Mouse (Mus musculus) CH12.LX (cell line): Measurements from ENCODE around the gene Krtap4-8. TPM values are rescaled to one million over a fixed set of nuclear protein-coding genes. Genes with fewer than 3 reads are reported as not detected.

Source experiments
- DNase-seq: peaks from one replicate; pipeline ENCODE4 v3.0.0-alpha.2; 2013; ENCODE audit errors: extremely low read depth
- H3K27ac ChIP-seq: 2 replicates; pipeline ENCODE4 v1.5.1; 2012; ENCODE audit warnings: low read depth, mild to moderate bottlenecking, control low read depth, moderate library complexity; ENCODE audit not compliant: insufficient read depth
- H3K27me3 ChIP-seq: replicated peaks from 2 replicates; pipeline ENCODE3; 2012; ENCODE audit warnings: inconsistent platforms
- H3K36me3 ChIP-seq, 2 experiments: replicated peaks in 1 of 2; 2 replicates each; pipeline versions ENCODE3 to v1.6.1; 2012; ENCODE audit warnings: inconsistent platforms in 1 of 2, low read length in 1 of 2, mild to moderate bottlenecking in 1 of 2, mixed read lengths in 1 of 2, moderate library complexity in 1 of 2; ENCODE audit not compliant: control insufficient read depth in 1 of 2, insufficient read depth in 1 of 2
- H3K4me1 ChIP-seq, 2 experiments: 2 replicates each; pipeline ENCODE4 v1.6.1; 2012; ENCODE audit warnings: inconsistent platforms in 1 of 2, moderate library complexity in 1 of 2; ENCODE audit not compliant: insufficient read depth in 2 of 2, control insufficient read depth in 1 of 2
- H3K4me2 ChIP-seq: 2 replicates; pipeline ENCODE4 v1.6.1; 2012; ENCODE audit warnings: low read depth, mild to moderate bottlenecking, control low read depth; ENCODE audit not compliant: poor library complexity, insufficient read depth, severe bottlenecking
- H3K4me3 ChIP-seq, 3 experiments: fragments of 150-350 bp in 1 of 3; sonication (generic) in 1 of 3; replicated peaks in 1 of 3; 2 replicates each; pipeline versions ENCODE3 to v1.5.1; 2011 to 2012; ENCODE audit warnings: low read depth in 2 of 3, low read length in 2 of 3, mild to moderate bottlenecking in 2 of 3, moderate library complexity in 2 of 3, control low read depth in 1 of 3, improper control_type of control experiment in 1 of 3, inconsistent platforms in 1 of 3, mixed read lengths in 1 of 3; ENCODE audit not compliant: poor library complexity in 1 of 3
- H3K79me2 ChIP-seq: replicated peaks from 2 replicates; pipeline ENCODE4 v1.6.1; 2012; ENCODE audit warnings: mild to moderate bottlenecking, moderate library complexity; ENCODE audit not compliant: control insufficient read depth, poor library complexity, insufficient read depth, severe bottlenecking; ENCODE audit errors: extremely low read depth
- H3K9ac ChIP-seq: 2 replicates; pipeline ENCODE4 v1.6.1; 2012; ENCODE audit warnings: low read depth, mild to moderate bottlenecking, control low read depth, moderate library complexity; ENCODE audit not compliant: insufficient read depth
- H3K9me3 ChIP-seq: replicated peaks from 2 replicates; pipeline ENCODE3; 2012; ENCODE audit warnings: low read length, inconsistent platforms, mixed read lengths
- CHD2 ChIP-seq: IDR thresholded peaks from 2 replicates; pipeline ENCODE4 v1.6.1; 2011; ENCODE audit warnings: low read length, improper control_type of control experiment
- CTCF ChIP-seq, 2 experiments: IDR thresholded peaks in 1 of 2; conservative IDR thresholded peaks in 1 of 2; 2 replicates each; pipeline ENCODE4 v1.5.1; 2011 to 2012; ENCODE audit warnings: low read depth in 2 of 2, low read length in 2 of 2, improper control_type of control experiment in 1 of 2, inconsistent platforms in 1 of 2, mild to moderate bottlenecking in 1 of 2, moderate library complexity in 1 of 2
- ELF1 ChIP-seq: IDR thresholded peaks from 2 replicates; pipeline ENCODE4 v1.6.1; 2014; ENCODE audit warnings: low read depth, mild to moderate bottlenecking, inconsistent platforms, low read length, improper control_type of control experiment
- EP300 ChIP-seq: IDR thresholded peaks from 2 replicates; pipeline ENCODE4 v1.6.1; 2011; ENCODE audit warnings: low read length, improper control_type of control experiment
- ETS1 ChIP-seq: conservative IDR thresholded peaks from 2 replicates; pipeline ENCODE4 v1.6.1; 2012; ENCODE audit warnings: low read depth, mild to moderate bottlenecking, inconsistent platforms, low read length, improper control_type of control experiment, moderate library complexity
- GABPA ChIP-seq: IDR thresholded peaks from 2 replicates; pipeline ENCODE4 v1.6.1; 2012; ENCODE audit warnings: low read depth, low read length, improper control_type of control experiment, inconsistent platforms; ENCODE audit not compliant: insufficient replicate concordance
- JUN ChIP-seq: IDR thresholded peaks from 2 replicates; pipeline ENCODE4 v1.6.1; 2011; ENCODE audit warnings: low read depth, mild to moderate bottlenecking, low read length, improper control_type of control experiment, moderate library complexity; ENCODE audit not compliant: insufficient read depth
- JUND ChIP-seq: conservative IDR thresholded peaks from 2 replicates; pipeline ENCODE4 v1.6.1; 2011; ENCODE audit warnings: low read depth, low read length, improper control_type of control experiment
- MAFK ChIP-seq: IDR thresholded peaks from 2 replicates; pipeline ENCODE4 v1.6.1; 2011; ENCODE audit warnings: low read length, improper control_type of control experiment; ENCODE audit not compliant: insufficient replicate concordance
- MAX ChIP-seq: IDR thresholded peaks from 2 replicates; pipeline ENCODE4 v1.6.1; 2011; ENCODE audit warnings: low read length, improper control_type of control experiment
- MXI1 ChIP-seq: IDR thresholded peaks from 2 replicates; pipeline ENCODE4 v1.6.1; 2011; ENCODE audit warnings: mild to moderate bottlenecking, low read depth, low read length, improper control_type of control experiment
- NELFE ChIP-seq: IDR thresholded peaks from 2 replicates; pipeline ENCODE4 v1.6.1; 2011; ENCODE audit warnings: low read depth, low read length, improper control_type of control experiment
- NRF1 ChIP-seq: IDR thresholded peaks from 2 replicates; pipeline ENCODE4 v1.6.1; 2014; ENCODE audit warnings: low read depth, mild to moderate bottlenecking, inconsistent platforms, low read length, improper control_type of control experiment, moderate library complexity
- PAX5 ChIP-seq: IDR thresholded peaks from 2 replicates; pipeline ENCODE4 v1.6.1; 2012; ENCODE audit warnings: low read length, inconsistent platforms, mixed read lengths
- POLR2A ChIP-seq: IDR thresholded peaks from 2 replicates; pipeline ENCODE4 v1.6.1; 2011; ENCODE audit warnings: low read depth, mild to moderate bottlenecking, improper control_type of control experiment, low read length
- POLR2AphosphoS2 ChIP-seq: IDR thresholded peaks from 2 replicates; pipeline ENCODE4 v1.6.1; 2011; ENCODE audit warnings: low read depth, low read length, improper control_type of control experiment
- SIN3A ChIP-seq: IDR thresholded peaks from 2 replicates; pipeline ENCODE4 v1.6.1; 2012; ENCODE audit warnings: low read length, improper control_type of control experiment, inconsistent platforms
- SMC3 ChIP-seq: IDR thresholded peaks from 2 replicates; pipeline ENCODE4 v1.6.1; 2011; ENCODE audit warnings: low read depth, low read length, improper control_type of control experiment
- TBP ChIP-seq: conservative IDR thresholded peaks from 2 replicates; pipeline ENCODE4 v1.6.1; 2011; ENCODE audit warnings: low read depth, low read length, improper control_type of control experiment
- UBTF ChIP-seq: IDR thresholded peaks from 2 replicates; pipeline ENCODE4 v1.6.1; 2012; ENCODE audit warnings: low read depth, mild to moderate bottlenecking, inconsistent platforms, low read length, improper control_type of control experiment, moderate library complexity
- USF1 ChIP-seq: IDR thresholded peaks from 2 replicates; pipeline ENCODE4 v1.6.1; 2014; ENCODE audit warnings: low read depth, mild to moderate bottlenecking, inconsistent platforms, low read length, improper control_type of control experiment
- USF2 ChIP-seq: conservative IDR thresholded peaks from 2 replicates; pipeline ENCODE4 v1.6.1; 2011; ENCODE audit warnings: low read depth, low read length, improper control_type of control experiment
- ZC3H11A ChIP-seq: IDR thresholded peaks from 2 replicates; pipeline ENCODE4 v1.6.1; 2012; ENCODE audit warnings: low read depth, mild to moderate bottlenecking, inconsistent platforms, low read length, improper control_type of control experiment
- ZMIZ1 ChIP-seq: IDR thresholded peaks from 2 replicates; pipeline ENCODE4 v1.6.1; 2012; ENCODE audit warnings: low read depth, mild to moderate bottlenecking, inconsistent platforms, low read length, improper control_type of control experiment
- ZNF384 ChIP-seq: IDR thresholded peaks from 2 replicates; pipeline ENCODE4 v1.6.1; 2012; ENCODE audit warnings: low read depth, low read length, improper control_type of control experiment, inconsistent platforms
- dilution Hi-C: fragments of 300-500 bp; cut with MboI; formaldehyde crosslinking; loops from 2 replicates; pipeline ENCODE4 v1.14.3; 2020; ENCODE audit warnings: low sequenced_read_pairs; ENCODE audit not compliant: extremely low pct_unique_long_range_greater_than_20kb, extremely low pct_ligation_motif_present
- in situ Hi-C: fragments of 300-500 bp; cut with MboI; formaldehyde crosslinking; loops from 3 replicates; pipeline ENCODE4 v1.14.3; 2019; ENCODE audit warnings: low sequenced_read_pairs, low pct_ligation_motif_present, low pct_unique_long_range_greater_than_20kb, mixed read lengths
- polyA plus RNA-seq: library from polyadenylated mRNA; unstranded; fragments of >175 nt; gene quantifications from 2 replicates; pipeline ENCODE4 v1.2.1, GENCODE M21; 2012; ENCODE audit warnings: low read depth; ENCODE audit not compliant: insufficient read length
- total RNA-seq, 2 experiments: library from RNA; depleted of rRNA; stranded (reverse); fragments of 300-350 nt in 1 of 2; fragments of >200 nt in 1 of 2; gene quantifications; 2 replicates each; pipeline ENCODE4 v1.2.3; 2012 to 2014

Gene Krtap4-8
- total and polyA plus RNA-seq, 3 experiments, result not detected

GRCm38 (mm10) chr11:99743985-99744384 is 36.5 kb downstream of the Krtap4-8 start:
- no peaks in the 10 kb centered on the region for H3K36me3 ChIP-seq
- H3K4me1 ChIP-seq, result peaks cover 0 to 9% of the 10 kb centered on the region in 2 experiments; a peak in 2 of 4 replicates
- DNase-seq, result no peak
- H3K79me2 ChIP-seq, result no peaks in the 10 kb centered on the region
- no peak overlapping the region for H3K4me3 ChIP-seq
- peaks cover 86% of the 10 kb centered on the region for H3K27me3 ChIP-seq
- no peak overlapping the region for H3K4me2 ChIP-seq
- dilution Hi-C loops (no loop called here), in situ Hi-C loops (loop anchor here (25.0 kb wide), 1 partner anchor 543 kb away; no protein-coding TSS in a partner anchor)
- no peak overlapping the region for H3K9ac ChIP-seq
- H3K9me3 ChIP-seq, result peaks cover 2% of the 10 kb centered on the region
- no peak for TF ChIP-seq NRF1
- no peak for TF ChIP-seq ETS1
- no peak for TF ChIP-seq MAX
- no peak for TF ChIP-seq PAX5
- TF ChIP-seq MXI1, result no peak
- no peak for TF ChIP-seq ELF1
- TF ChIP-seq ZC3H11A, result no peak
- TF ChIP-seq JUND, result no peak
- no peak for TF ChIP-seq EP300
- no peak for TF ChIP-seq POLR2A
- TF ChIP-seq TBP, result no peak
- TF ChIP-seq SMC3, result no peak
- no peak overlapping the region for H3K27ac ChIP-seq

- in situ Hi-C loops (loop anchor here (25.0 kb wide), 1 partner anchor 553 kb away; no protein-coding TSS in a partner anchor), dilution Hi-C loops (no loop called here)
- Histone ChIP-seq H3K9ac (no peak within 1 kb of the TSS), H3K27ac (no peak within 1 kb of the TSS), H3K36me3 (no peaks in the 10 kb centered on the region), H3K79me2 (no peaks in the 10 kb centered on the region), H3K9me3 (no peaks in the 10 kb centered on the region), H3K4me3 (no peak within 1 kb of the TSS), H3K4me1 (no peaks in the 10 kb centered on the region), H3K27me3 (peaks cover 70% of the 10 kb centered on the region), H3K4me2 (no peak within 1 kb of the TSS)
- no peak for DNase-seq
- TF ChIP-seq EP300 (no peak), SMC3 (no peak), POLR2AphosphoS2 (no peak), MAX (no peak), SIN3A (no peak), CTCF (conservative IDR thresholded peaks at IDR 0.05 in 1 of 2, IDR thresholded peaks at IDR 0.05 in 1 of 2; ENCODE audit: low read depth in 2 of 2, low read length in 2 of 2) (no peak), JUN (no peak), ETS1 (no peak), GABPA (no peak), NELFE (no peak), ZMIZ1 (no peak), ZNF384 (no peak), UBTF (no peak), CHD2 (no peak), USF2 (no peak), ZC3H11A (no peak), USF1 (no peak), MAFK (no peak), TBP (no peak)
These were observed 46.3 kb downstream of the Krtap4-8 start, which contains the start of gene Gm14180 for GRCm38 (mm10) chr11:99734190-99734589. Gm14180 (minus strand) TSS chr11:99734290.
